In the genomic region with DNA sequence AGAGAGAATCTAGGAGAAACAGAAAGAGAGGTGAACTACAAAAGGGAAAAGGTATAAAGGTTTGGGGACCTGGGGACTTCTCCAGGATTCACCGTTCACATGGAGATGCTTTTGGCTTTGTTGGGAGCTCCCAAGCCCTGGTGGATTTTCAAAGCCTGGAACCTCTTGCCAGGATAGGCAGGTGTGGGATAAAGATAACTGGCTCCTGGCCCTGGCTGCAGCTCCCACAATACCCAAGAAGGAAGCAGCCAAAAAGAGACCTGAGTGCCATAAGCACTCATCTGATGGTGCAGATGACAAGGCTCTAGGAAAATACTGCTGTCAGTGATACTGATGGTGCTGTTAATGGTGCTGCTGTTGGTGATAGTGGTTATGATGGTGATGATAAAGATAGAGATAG, we compare ENCODE assay signal across 17 mouse cellular contexts. TPM values are rescaled to one million over a fixed set of nuclear protein-coding genes. Genes with fewer than 3 reads are reported as not detected.
A peak's percentile ranks its signal among the peaks of the same experiment; 100 is the strongest.
DNase-seq lines count a peak whose midpoint lies in the region; TF ChIP-seq lines count a peak whose summit lies in the region.
"Had no signal": no experiment of that assay in that cellular context is flagged by ENCODE, and none has a peak within 500 bp of the region (broad histone marks: within the 10 kb centered on the region; RNA-seq: fewer than 3 reads in every experiment).

No protein-coding gene starts in this region.

- no peaks in the 10 kb centered on the region for H3K27me3 ChIP-seq in cerebellum, adult 2 months (ENCODE audit: control insufficient read depth, insufficient read depth, low read length)
- H3K27me3 ChIP-seq: embryonic facial prominence, embryonic 15.5 days had no signal

- H3K27ac ChIP-seq in cerebellum, adult 2 months (ENCODE audit: insufficient read depth, low read length), result no peak overlapping the region
- H3K27ac ChIP-seq: embryonic facial prominence, embryonic 15.5 days; forebrain, embryonic 10.5 days; gastrocnemius, adult 2 months; heart, embryonic 13.5 days had no signal

- WGBS in cerebellum, adult 2 months, result 7% methylated on average over 1 of the region's 1 CpGs

- peaks cover 17% of the 10 kb centered on the region for H3K4me1 ChIP-seq in cerebellum, adult 2 months (ENCODE audit: control insufficient read depth, insufficient read depth, low read length)
- H3K4me1 ChIP-seq: embryonic facial prominence, embryonic 15.5 days; heart, embryonic 13.5 days had no signal

- TF ChIP-seq POLR2A in cerebellum, adult 2 months (IDR thresholded peaks at IDR 0.05; ENCODE audit: borderline replicate concordance, insufficient read depth, low read length), result no peak

- peak; percentile 38 for DNase-seq in cerebellum, adult 11 months
- DNase-seq in cerebellum, adult 2 months, result peak; percentile 51 to 80
- peak; percentile 50 to 59 for DNase-seq in cerebellum, postnatal 10 days
- DNase-seq in spleen, adult 18-20 months, result no peak
- no peak for DNase-seq in right cerebral cortex, postnatal 4 days
- no peak for DNase-seq in kidney, adult 8-10 months
- DNase-seq: adrenal gland, postnatal 14 days; gastrocnemius, adult 2 months; gastrocnemius, postnatal 25 days; heart, adult 11 months; heart, postnatal 36 days had no signal

- H3K4me3 ChIP-seq in cerebellum, adult 2 months (replicated peaks; ENCODE audit: insufficient read depth, low read depth, low read length), result no peak overlapping the region
- H3K4me3 ChIP-seq: embryonic facial prominence, embryonic 15.5 days; erythroblast, embryonic 14.5 days; forebrain, embryonic 10.5 days; gastrocnemius, adult 2 months; heart, embryonic 13.5 days had no signal

- no peak for TF ChIP-seq CTCF in cerebellum, adult 2 months (IDR thresholded peaks at IDR 0.05; ENCODE audit: borderline replicate concordance, insufficient read depth, low read depth, low read length)

RNA-seq across cellular contexts. Expression of gene Chrna4, which starts 8.8 kb away (rescaled TPM):
- 10.1 and 14.4 TPM in 2 replicates for polyA plus RNA-seq in cerebellum, adult 2 months (2012; rRNA removed)
- polyA plus RNA-seq: activated CD4-positive, CD25-positive, alpha-beta regulatory T cell, adult 4 months; erythroblast, embryonic 14.5 days; inflammation-experienced regulatory T-cells, adult 6 months had no signal

Comparison
In these comparisons a context has a peak if more than half of its experiments do, and no peak if none do; other contexts are left out.
1. DNase-seq: peak in cerebellum, adult 11 months (single experiment), cerebellum, adult 2 months (2 of 2) and cerebellum, postnatal 10 days (2 of 2); none in spleen, adult 18-20 months (0 of 2), right cerebral cortex, postnatal 4 days (single experiment) and kidney, adult 8-10 months (0 of 2).